Mouse (Mus musculus) E14TG2a.4 (cell line): ENCODE measurements around the gene Pdxk.

Experiments
- CTCF ChIP-seq: conservative IDR thresholded peaks from 2 replicates; pipeline ENCODE4 v1.5.1; 2014; ENCODE audit warnings: low read length
- POU5F1 ChIP-seq: IDR thresholded peaks from 2 replicates; pipeline ENCODE4 v1.6.1; 2014; ENCODE audit warnings: low read length, borderline replicate concordance

DNA sequence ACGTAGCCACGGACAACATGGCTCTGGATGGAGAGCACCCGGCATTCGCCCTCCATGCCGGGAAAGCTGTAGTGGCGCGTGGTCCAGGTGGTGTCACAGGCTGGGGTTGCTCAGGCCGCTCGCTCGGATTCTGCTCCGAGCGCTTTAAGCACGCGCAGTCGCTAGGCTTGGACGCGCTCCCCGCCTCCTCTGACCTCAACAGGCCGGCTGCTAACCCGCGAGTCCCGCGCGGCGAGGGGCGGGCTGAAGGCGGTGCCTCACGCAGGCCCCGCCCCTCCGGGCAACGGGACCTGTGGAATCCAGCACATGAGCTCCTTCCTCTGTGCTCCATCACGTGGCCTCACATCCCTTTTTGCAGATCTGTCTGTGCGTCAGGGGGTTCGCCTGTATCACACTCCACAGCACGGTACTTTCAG lies at the start of gene Pdxk:
- TF ChIP-seq CTCF (no peak), POU5F1 (no peak)
